Mouse (Mus musculus): ENCODE measurements at regions not wholly inside any gene's neighbourhood (a gene's known extent, or its start where the extent isn't known, plus 50 kb on each side); places are given as distances from the start of the nearest gene placed in this dataset.

- no peak for DNase-seq
Measured at GRCm38 (mm10) chr4:9218380-9218779, 979.5 kb upstream of the Car8 start.

- no peak for DNase-seq
Measured at GRCm38 (mm10) chr4:9208606-9209005, 969.8 kb upstream of the Car8 start.

DNA sequence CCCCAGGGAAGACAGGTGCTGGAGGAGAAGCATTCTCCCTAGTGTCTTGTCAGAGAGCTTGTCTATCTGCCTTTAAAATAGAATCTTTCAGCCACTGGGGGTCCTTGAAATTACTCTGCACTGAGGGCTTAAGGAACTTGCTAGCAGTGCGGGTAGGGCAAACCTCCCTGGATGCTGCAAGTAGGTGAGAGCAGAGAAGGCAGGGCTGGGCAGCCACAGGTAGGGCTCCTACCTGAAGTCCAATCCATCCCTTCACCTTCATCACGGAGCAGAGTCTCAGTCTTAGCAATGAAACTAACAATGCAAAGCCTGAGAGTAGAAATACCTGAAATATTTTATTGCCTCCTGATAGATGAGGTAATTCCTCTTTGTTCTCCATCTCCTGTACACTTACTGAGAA is 961.2 kb upstream of the Car8 start:
- no peak for DNase-seq

DNA sequence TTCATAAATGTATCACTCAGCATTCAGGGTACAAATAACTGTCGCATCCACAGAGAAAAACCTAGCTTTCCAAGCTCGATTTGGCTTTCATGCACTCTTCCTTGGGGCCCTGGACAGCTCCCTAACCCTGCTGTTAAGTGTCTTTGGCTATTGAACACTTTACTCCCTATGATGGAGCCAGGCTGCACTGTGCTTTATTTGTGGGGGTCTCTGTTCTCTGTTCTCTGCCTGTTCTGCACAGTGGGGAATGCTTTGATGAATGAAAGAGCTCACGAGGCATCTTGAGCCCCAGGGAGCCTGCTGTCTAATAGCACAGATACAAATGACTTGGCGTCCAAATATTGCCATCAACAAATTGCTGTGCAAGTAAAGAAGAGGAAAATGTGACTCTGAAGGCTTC is 957.6 kb upstream of the Car8 start:
- no peak for DNase-seq

GRCm38 (mm10) chr4:9193121-9193520 is 954.3 kb upstream of the Car8 start:
- DNase-seq = no peak

DNA sequence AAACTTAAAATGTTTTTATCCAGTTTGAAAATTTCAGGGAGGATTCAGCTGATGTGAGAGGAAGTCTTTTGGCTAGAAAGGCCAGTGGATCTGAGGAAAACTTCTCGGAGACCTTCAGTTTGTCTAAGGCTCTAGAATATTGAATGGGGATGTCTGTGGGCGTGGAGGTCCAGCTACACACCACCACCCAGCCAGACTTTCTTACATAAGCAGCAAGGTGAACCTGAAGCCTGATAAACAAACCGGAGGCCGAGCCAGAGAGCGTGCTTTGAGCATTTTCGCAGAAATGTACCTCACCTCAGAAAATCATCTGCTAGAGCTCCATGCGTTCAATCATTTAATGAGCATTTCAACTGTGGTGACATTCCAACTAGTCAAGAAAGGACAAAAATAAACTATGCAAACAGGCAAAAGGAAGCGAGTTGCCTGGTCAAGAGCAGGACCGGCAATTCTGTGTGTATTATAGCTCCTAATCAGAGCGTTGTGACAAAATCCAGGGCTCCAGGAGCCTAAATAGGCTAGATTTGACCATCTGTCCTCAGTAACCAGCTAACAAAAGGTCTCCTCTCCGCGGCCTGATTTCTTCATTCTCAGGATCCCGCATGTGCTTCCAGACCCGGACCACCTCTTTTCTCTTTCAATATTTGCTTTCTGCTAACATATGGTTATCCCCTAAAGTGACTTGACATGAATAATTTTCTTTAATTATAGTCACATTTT is 946.5 kb upstream of the Car8 start:
- no peak for DNase-seq

GRCm38 (mm10) chr4:9184451-9185121 is 945.7 kb upstream of the Car8 start:
- no peak for DNase-seq

GRCm38 (mm10) chr4:9174365-9174764 is 935.5 kb upstream of the Car8 start:
- no peak for DNase-seq

DNA sequence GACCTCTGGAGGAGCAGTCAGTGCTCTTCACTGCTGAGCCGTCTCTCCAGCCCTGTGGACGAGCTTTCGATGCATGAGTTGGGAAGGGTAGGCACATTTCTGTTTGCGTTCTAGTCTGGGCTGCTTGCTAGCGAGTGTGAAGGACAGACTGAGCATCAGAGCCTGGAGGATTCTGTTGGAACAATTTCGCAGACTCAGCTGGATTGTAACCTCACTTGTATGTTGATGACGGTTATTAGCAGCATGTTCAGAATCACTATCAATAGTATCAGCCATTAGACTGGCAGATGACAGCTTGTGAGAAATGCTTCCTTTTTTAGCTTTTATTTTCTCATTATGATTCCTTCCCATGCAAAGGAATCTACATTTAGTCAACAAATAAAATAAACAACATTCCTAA is 923.5 kb upstream of the Car8 start:
- no peak for DNase-seq

DNA sequence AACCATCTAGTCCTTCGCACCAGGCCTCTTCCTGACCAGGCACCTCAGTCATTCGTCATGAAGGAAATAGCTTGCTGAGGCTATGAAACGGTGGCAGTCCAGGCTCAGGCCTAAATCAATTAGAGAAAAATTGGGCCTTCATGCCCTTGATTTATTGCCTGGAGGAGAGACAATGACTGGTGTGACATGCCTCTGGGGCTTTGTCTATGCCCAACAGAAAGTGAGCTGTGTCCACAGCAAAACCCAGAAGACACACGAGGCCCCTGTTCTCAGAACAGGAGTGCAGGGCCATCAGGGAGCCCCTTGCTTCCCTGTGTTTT is 922.9 kb upstream of the Car8 start:
- DNase-seq = no peak

DNA sequence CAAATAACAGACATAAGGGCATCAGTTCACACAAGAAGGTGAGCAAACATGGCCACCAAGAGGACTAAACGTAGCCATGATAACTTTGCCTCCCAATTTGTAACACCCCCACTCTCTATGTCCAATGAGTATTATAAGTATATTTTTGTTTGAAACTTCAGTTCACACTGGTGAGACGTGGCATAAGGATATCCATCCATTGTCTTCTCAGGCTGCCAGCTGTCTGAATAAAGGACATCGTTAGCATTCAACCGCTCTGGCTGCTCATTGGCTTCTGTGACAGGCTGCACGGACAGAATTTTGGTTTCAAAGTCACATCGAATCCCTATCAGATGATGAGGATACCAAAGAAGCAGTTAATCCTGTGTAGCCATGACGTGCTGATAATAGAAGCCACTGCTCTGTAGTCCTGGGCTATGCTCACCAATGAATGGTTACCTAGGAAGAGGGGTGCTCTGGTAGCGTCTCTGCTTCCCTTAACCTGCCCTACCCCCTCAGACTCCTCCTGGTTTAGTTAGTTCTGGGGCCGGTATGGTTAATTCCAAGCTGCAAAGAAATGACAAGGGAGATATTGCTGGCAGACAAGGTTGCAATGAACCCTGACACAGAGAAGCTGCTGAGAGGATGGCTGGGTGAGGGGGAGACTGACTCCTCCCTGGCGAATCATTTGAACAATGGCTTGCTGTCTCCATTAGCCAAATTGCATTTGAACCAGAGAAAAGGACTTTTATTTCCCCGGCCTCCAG is 922.4 kb upstream of the Car8 start:
- DNase-seq = no peak

DNA sequence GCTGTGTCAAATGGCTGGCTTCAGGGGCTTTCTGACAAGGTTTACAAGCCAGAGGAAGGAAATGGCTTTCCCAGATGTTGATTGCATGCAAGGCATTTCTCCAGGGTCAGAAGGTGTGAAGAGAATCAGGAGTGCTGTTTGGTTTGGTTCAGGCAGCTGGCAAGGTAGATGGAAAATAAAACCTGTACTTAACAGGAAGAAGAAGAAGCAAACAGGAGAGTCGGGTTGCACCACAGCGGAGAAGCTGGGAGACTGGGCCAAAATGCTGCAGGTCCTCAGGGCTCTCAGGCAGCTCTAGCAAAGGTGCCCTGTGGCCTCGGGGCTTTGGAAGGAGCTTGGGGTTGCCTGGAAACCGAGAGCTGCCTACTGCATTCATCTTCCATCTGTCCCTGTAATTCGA is 908.9 kb upstream of the Car8 start:
- no peak for DNase-seq

- DNase-seq = no peak
Measured at GRCm38 (mm10) chr4:9144226-9145215, 905.7 kb upstream of the Car8 start.

DNA sequence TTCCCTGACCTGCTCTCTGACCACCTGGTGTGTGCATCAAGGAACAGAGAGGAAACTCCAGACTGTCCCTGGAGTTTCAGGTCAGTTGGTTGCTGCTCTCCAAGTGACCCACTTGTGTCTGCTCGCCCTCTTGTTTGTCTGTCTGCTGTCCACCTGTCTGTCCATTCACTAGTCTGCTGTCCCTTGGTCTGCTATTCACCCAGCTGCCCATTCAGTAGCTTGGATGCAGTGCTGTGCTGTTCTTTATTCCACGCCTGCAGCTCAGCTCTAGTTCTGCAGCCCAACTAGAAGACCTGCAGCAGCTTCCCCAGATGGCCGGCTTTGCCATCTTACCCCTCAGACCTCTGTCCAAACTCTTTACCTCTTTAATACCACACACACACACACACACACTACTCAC is 904.2 kb upstream of the Car8 start:
- DNase-seq = no peak

- DNase-seq = no peak
Measured at GRCm38 (mm10) chr4:9141946-9142683, 903.3 kb upstream of the Car8 start.

DNA sequence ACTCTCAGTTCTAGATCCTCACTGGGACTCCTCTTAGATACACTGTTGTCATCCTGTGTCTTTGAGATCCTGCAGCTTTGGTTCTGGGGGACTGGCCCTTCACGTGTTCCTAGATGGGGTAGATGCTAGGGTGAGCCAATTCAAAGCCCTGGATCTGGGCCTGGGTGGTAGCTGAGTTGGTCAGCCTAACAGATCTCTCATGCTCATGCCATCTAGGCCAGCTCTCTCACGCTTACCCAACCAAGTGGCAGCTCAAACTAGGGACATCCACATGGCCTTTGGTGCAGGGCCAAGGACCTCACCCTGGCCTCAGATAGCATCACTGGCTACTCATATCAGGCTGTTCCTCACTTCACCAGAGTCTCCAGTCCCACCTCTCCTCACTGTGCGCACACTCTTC is 901.9 kb upstream of the Car8 start:
- DNase-seq = no peak

DNA sequence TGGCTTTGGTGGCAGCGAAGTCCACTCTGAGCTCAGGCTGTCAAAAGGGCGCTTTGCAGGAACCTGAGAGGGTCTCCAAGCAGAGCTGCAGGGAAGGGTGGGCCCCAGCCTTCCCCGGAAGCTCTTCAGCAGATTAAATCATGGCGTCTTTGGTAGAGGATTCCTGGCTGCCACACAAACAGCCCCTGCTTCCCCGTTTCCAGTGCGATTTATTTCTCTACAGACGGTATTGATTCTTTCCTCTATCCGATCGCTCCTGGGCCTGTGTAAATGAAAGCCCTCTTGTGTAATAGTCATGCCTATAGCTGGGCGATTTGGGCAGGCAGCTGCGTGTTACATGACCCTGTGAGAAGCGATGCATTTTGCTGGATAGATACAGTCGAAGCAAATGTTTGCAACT is 897.8 kb upstream of the Car8 start:
- no peak for DNase-seq

DNA sequence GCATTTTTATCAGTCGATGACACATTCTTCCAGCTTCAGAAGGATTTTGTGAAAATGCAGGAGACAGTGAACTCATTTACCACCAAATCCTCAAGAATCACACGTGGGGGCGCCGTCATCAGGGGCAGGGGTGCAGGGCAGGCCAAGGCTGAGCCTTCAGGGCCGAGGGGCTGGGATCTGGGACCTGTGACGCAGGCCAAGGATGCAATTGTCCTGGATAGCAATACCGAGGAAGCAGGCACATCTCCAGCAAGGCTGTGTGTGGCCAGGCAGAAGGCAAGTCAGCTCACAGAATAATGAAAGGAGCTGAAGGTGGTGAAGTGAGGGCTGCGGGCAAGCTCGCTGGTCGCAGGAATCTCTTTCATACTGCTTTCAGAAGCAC is 897.3 kb upstream of the Car8 start:
- no peak for DNase-seq

GRCm38 (mm10) chr4:9135481-9136187 is 896.8 kb upstream of the Car8 start:
- DNase-seq = peak; percentile 77 to 92

- no peak for DNase-seq
Measured at GRCm38 (mm10) chr4:9133695-9134094, 894.9 kb upstream of the Car8 start.

DNA sequence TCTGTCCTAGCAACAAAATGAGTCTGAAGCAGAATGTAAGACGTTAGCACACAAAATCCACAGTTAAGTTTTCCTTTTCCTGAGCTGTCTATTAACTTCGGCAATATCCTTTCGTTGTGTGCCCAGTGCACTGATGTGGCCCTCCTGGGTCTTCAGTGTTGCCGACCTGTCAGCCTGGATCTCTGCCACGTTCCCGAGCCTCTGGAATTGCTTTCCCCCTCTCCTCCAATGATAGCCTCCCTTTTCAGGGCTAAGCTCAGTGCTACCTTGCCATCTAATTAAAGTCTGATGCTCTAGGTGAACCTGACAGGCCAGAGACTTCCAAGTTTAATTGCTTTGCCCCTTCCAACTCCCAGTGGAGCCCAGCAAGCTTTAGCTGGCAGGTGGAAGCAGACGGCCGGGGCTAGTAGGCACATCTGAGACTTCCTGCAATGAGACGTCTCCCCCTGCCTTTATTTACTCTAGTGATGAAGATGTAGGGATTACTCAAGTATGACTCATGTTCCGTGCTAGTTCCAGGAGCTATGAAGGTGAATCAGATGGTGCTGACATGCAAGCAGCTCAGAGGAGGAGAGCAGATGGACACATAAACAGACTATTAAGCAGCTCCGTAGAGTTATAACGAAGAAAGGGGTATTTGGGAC is 894.3 kb upstream of the Car8 start:
- no peak for DNase-seq

Data from kidney, adult 8-10 months (tissue).